Mouse (Mus musculus): ENCODE results near the gene Usf3. TPM values are rescaled to one million over a fixed set of nuclear protein-coding genes. Genes with fewer than 3 reads are reported as not detected.

Usf3 gene
- polyA plus RNA-seq, 1 experiment from 2014 or later: 6.6 TPM

DNA sequence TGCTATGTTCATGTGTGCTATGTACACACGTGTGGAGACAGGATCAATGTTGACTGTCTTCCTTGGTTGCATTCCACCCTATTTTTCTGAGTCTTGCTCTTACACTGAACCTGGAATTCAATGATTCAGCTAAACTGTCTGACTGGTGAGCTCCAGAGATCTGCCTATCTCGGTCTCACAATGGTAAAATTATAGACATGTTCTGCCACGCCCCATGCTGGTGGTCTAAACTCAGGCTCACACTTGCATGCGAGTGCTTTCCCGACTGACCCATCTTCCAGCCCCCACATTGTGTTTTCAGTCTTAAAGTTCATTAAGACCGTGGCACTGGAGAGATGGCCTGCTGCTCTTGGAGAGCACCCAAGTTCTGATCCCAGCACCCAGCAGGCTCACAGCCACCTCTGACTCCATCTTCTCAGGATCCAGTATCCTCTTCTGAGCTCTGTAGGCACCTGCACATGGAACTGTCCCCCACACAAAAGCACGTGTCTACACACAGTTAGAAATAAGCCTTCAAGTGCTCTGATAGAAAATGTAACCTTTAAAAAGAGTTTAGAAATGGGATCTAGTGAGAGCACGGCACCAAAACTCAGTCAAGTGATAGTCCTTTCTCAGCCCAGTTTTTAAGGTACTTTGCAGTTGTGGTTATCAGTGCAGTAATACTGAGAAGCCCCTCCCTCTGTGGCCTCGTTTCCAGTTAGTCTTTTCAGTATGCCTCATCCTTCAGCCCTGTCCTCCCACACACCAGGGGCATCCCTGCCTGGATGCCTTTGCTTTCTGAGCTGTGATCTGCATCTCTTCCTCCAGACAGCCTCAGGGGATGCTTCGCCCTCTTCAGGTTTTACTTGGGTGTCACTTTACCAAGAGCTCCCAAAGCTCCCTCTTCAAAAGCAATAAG lies 37.4 kb downstream of the Usf3 start:
- ATAC-seq (ENCODE audit: low FRiP score, low TSS enrichment): peak; percentile 89
- H3K4me3 ChIP-seq (ENCODE audit: low read length): no peak overlapping the region

DNA sequence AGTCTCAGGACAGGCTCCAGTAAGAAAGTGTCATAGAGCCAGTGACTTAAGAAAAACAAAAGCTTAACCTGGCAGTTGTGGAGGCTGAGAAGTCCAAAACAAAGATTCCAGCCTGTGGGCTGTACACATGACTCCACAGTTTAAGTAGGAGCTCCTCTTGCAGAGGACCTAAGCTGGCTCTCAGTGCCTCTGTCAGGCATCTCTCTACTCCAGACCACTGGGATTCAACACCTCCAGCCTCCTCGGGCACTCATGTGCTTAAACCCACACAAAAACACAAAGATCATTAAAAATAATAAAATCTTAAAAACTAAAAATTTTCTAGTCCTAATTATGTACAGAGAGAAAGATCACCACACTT lies 38.0 kb downstream of the Usf3 start:
- Histone ChIP-seq H3K27me3 (ENCODE audit: control insufficient read depth, insufficient read depth, low read length) (no peaks in the 10 kb centered on the region), H3K4me1 (ENCODE audit: control insufficient read depth, insufficient read depth, low read length) (no peaks in the 10 kb centered on the region), H3K9me3 (ENCODE audit: control insufficient read depth, low read length) (no peaks in the 10 kb centered on the region), H3K4me2 (replicated peaks; ENCODE audit: low read depth, low read length) (no peak overlapping the region), H3K27ac (ENCODE audit: low read depth, low read length) (no peak overlapping the region), H3K4me3 (ENCODE audit: low read length) (no peak overlapping the region), H3K9ac (ENCODE audit: low read depth, low read length) (no peak overlapping the region), H3K36me3 (ENCODE audit: control insufficient read depth, insufficient read depth, low read length) (peaks cover 42% of the 10 kb centered on the region)
- no peak; the same call in 1 of the 2 replicates for ATAC-seq (ENCODE audit: low FRiP score, low TSS enrichment)
- WGBS: 69% methylated on average over 1 of the region's 1 CpGs

More for the DNA sequence above, 37.4 kb downstream of the Usf3 start:
- no peak overlapping the region for H3K4me2 ChIP-seq (replicated peaks; ENCODE audit: low read depth, low read length)
- no peak overlapping the region for H3K27ac ChIP-seq (ENCODE audit: low read depth, low read length)
- peaks cover 47% of the 10 kb centered on the region for H3K36me3 ChIP-seq (ENCODE audit: control insufficient read depth, insufficient read depth, low read length)
- no peaks in the 10 kb centered on the region for H3K4me1 ChIP-seq (ENCODE audit: control insufficient read depth, insufficient read depth, low read length)
- 68% methylated on average over 10 of the region's 10 CpGs for WGBS
- H3K9me3 ChIP-seq (ENCODE audit: control insufficient read depth, low read length): no peaks in the 10 kb centered on the region
- no peak overlapping the region for H3K9ac ChIP-seq (ENCODE audit: low read depth, low read length)
- H3K27me3 ChIP-seq (ENCODE audit: control insufficient read depth, insufficient read depth, low read length): no peaks in the 10 kb centered on the region

DNA sequence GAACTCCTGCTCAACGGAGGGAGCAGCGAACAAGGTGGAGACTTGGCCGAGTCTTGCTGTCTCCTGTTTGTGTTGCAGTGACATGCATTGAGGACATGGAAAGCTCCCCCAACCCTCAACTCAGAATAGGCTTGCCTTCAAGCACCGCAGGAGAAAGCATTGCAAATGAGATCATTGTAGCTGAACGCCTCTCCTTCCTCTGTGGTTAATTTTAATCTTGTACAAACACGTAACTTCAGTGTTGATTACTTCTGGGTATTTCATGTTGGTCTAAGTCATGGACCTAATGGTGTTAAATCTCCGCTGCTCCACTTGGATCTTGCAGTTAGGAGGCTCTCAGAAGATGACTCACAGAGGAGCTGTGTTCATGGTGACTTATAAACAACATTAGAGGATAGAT lies 39.7 kb downstream of the Usf3 start:
- Histone ChIP-seq H3K9me3 (ENCODE audit: control insufficient read depth, low read length) (no peaks in the 10 kb centered on the region), H3K27ac (ENCODE audit: low read depth, low read length) (no peak overlapping the region), H3K27me3 (ENCODE audit: control insufficient read depth, insufficient read depth, low read length) (no peaks in the 10 kb centered on the region), H3K4me2 (replicated peaks; ENCODE audit: low read depth, low read length) (no peak overlapping the region), H3K36me3 (ENCODE audit: control insufficient read depth, insufficient read depth, low read length) (peaks cover 52% of the 10 kb centered on the region), H3K4me3 (ENCODE audit: low read length) (no peak overlapping the region), H3K4me1 (ENCODE audit: control insufficient read depth, insufficient read depth, low read length) (no peaks in the 10 kb centered on the region), H3K9ac (ENCODE audit: low read depth, low read length) (no peak overlapping the region)
- 94% methylated on average over 7 of the region's 7 CpGs for WGBS
- ATAC-seq (ENCODE audit: low FRiP score, low TSS enrichment): no peak

DNA sequence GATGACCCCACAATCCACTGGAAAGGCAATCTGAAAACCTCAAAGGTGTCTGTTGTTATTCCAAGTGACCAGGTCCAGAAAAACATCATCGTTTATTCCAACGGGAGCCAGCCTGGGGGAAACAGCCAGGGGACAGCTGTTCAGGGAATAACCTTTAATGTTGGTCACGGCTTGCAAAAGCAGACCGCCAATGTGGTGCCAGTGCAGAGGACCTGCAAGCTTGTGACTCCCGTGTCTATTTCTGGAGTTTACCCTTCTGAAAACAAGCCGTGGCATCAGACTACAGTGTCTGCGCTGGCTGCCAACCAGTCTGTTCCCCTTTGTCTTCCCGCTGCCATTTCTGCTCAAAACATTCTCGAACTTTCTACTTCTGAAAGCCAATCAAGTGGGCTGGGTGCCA lies 42.5 kb downstream of the Usf3 start:
- H3K4me3 ChIP-seq (ENCODE audit: low read length): no peak overlapping the region
- peaks cover 65% of the 10 kb centered on the region for H3K36me3 ChIP-seq (ENCODE audit: control insufficient read depth, insufficient read depth, low read length)
- H3K9me3 ChIP-seq (ENCODE audit: control insufficient read depth, low read length): no peaks in the 10 kb centered on the region
- no peak overlapping the region for H3K9ac ChIP-seq (ENCODE audit: low read depth, low read length)
- H3K27ac ChIP-seq (ENCODE audit: low read depth, low read length): no peak overlapping the region
- WGBS: 94% methylated on average over 9 of the region's 9 CpGs
- H3K27me3 ChIP-seq (ENCODE audit: control insufficient read depth, insufficient read depth, low read length): no peaks in the 10 kb centered on the region
- no peak overlapping the region for H3K4me2 ChIP-seq (replicated peaks; ENCODE audit: low read depth, low read length)
- ATAC-seq (ENCODE audit: low FRiP score, low TSS enrichment): no peak
- H3K4me1 ChIP-seq (ENCODE audit: control insufficient read depth, insufficient read depth, low read length): no peaks in the 10 kb centered on the region

DNA sequence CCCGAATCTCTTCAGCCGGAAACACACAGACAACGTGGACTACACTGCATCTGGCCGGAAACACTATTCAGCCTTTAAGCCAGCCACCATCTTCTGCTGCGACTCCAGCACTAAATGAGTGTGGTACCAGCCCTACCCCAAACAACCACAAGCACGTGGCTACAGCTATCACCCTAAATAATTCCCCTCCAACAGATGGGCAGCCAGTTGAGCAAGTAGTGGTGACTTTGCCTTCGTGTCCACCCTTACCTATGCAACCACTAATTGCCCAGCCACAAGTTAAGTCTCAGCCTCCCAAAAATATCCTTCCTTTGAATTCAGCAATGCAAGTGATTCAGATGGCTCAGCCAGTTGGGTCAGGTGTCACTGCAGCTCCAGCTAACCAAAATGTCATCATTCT lies 43.4 kb downstream of the Usf3 start:
- Histone ChIP-seq H3K4me1 (ENCODE audit: control insufficient read depth, insufficient read depth, low read length) (no peaks in the 10 kb centered on the region), H3K27ac (ENCODE audit: low read depth, low read length) (no peak overlapping the region), H3K4me3 (ENCODE audit: low read length) (no peak overlapping the region), H3K27me3 (ENCODE audit: control insufficient read depth, insufficient read depth, low read length) (no peaks in the 10 kb centered on the region), H3K36me3 (ENCODE audit: control insufficient read depth, insufficient read depth, low read length) (peaks cover 66% of the 10 kb centered on the region), H3K4me2 (replicated peaks; ENCODE audit: low read depth, low read length) (no peak overlapping the region), H3K9me3 (ENCODE audit: control insufficient read depth, low read length) (no peaks in the 10 kb centered on the region), H3K9ac (ENCODE audit: low read depth, low read length) (no peak overlapping the region)
- ATAC-seq (ENCODE audit: low FRiP score, low TSS enrichment): no peak
- 94% methylated on average over 7 of the region's 7 CpGs for WGBS

DNA sequence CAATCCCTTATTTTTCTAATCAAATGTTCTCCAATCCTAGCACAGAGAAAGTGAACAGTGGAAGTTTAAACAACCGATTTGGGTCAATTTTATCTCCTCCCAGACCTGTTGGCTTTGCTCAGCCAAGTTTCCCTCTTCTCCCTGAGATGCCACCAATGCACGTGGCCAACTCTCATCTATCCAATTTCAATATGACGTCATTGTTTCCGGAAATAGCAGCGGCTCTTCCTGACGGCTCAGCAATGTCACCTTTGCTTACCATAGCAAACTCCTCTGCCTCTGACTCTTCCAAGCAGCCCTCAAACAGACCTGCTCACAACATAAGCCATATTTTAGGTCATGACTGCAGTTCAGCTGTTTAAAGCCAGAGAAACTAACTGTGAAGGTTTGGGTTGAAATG lies 48.4 kb downstream of the Usf3 start:
- ATAC-seq (ENCODE audit: low FRiP score, low TSS enrichment): no peak
- Histone ChIP-seq H3K9ac (ENCODE audit: low read depth, low read length) (no peak overlapping the region), H3K27me3 (ENCODE audit: control insufficient read depth, insufficient read depth, low read length) (no peaks in the 10 kb centered on the region), H3K4me1 (ENCODE audit: control insufficient read depth, insufficient read depth, low read length) (no peaks in the 10 kb centered on the region), H3K9me3 (ENCODE audit: control insufficient read depth, low read length) (no peaks in the 10 kb centered on the region), H3K4me3 (ENCODE audit: low read length) (no peak overlapping the region), H3K4me2 (replicated peaks; ENCODE audit: low read depth, low read length) (no peak overlapping the region), H3K27ac (ENCODE audit: low read depth, low read length) (no peak overlapping the region), H3K36me3 (ENCODE audit: control insufficient read depth, insufficient read depth, low read length) (peaks cover 36% of the 10 kb centered on the region)
- WGBS: 82% methylated on average over 6 of the region's 6 CpGs

DNA sequence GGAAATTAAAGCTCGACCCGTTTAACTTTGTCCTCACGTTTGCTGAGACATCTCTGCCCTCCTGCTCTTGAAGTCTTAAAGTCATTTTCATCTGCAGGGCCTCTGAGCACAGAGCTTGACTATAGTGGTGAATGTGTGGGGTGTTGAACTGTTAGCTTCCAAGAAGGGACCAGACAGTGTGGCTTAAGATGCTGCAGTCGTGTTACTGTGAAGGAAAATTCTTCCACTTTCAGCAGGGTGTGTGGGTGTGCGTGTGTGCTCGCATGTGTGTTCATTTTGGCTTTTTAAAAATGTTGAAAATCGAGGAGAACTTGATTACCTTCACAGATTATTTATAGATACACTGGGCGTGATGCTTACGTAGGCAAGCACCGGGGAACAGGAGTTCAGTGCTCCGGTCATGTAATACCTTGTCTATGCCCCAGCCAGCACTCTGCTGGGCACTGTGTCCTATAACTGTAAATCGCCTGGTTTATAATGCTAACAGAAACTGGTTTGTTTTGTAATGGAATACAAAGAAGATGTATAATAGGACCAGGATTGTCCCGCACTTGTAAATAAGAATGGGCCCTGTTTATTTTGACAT lies 53.8 kb downstream of the Usf3 start:
- H3K9me3 ChIP-seq (ENCODE audit: control insufficient read depth, low read length): no peaks in the 10 kb centered on the region
- no peak overlapping the region for H3K4me2 ChIP-seq (replicated peaks; ENCODE audit: low read depth, low read length)
- no peak overlapping the region for H3K27ac ChIP-seq (ENCODE audit: low read depth, low read length)
- no peak overlapping the region for H3K9ac ChIP-seq (ENCODE audit: low read depth, low read length)
- H3K36me3 ChIP-seq (ENCODE audit: control insufficient read depth, insufficient read depth, low read length): no peaks in the 10 kb centered on the region
- no peak overlapping the region for H3K4me3 ChIP-seq (ENCODE audit: low read length)
- ATAC-seq (ENCODE audit: low FRiP score, low TSS enrichment): no peak
- 84% methylated on average over 13 of the region's 13 CpGs for WGBS
- no peaks in the 10 kb centered on the region for H3K4me1 ChIP-seq (ENCODE audit: control insufficient read depth, insufficient read depth, low read length)
- no peaks in the 10 kb centered on the region for H3K27me3 ChIP-seq (ENCODE audit: control insufficient read depth, insufficient read depth, low read length)

DNA sequence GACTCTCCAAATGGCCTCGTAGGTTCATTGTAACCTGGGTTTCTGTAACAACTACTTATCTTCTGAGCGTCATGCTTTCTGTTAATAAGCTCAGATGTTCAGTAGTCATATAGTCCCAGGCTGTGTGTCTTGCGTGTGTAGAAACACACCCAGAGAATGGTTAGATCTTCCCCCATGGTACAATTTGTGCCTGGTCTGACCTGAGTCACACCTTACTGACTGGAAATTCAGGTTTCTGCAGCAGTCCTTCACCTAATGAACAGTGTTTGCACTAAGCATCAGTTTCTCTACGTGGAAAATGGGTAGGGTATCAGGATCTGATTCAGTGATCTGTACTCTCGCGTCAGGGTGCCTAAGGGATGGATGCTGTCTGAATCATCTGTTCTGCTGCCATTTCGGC lies 60.0 kb downstream of the Usf3 start:
- Histone ChIP-seq H3K4me3 (ENCODE audit: low read length) (no peak overlapping the region), H3K9me3 (ENCODE audit: control insufficient read depth, low read length) (no peaks in the 10 kb centered on the region), H3K9ac (ENCODE audit: low read depth, low read length) (no peak overlapping the region), H3K4me1 (ENCODE audit: control insufficient read depth, insufficient read depth, low read length) (no peaks in the 10 kb centered on the region), H3K27me3 (ENCODE audit: control insufficient read depth, insufficient read depth, low read length) (no peaks in the 10 kb centered on the region), H3K36me3 (ENCODE audit: control insufficient read depth, insufficient read depth, low read length) (no peaks in the 10 kb centered on the region), H3K4me2 (replicated peaks; ENCODE audit: low read depth, low read length) (no peak overlapping the region), H3K27ac (ENCODE audit: low read depth, low read length) (no peak overlapping the region)
- no peak for ATAC-seq (ENCODE audit: low FRiP score, low TSS enrichment)
- 86% methylated on average over 7 of the region's 7 CpGs for WGBS

DNA sequence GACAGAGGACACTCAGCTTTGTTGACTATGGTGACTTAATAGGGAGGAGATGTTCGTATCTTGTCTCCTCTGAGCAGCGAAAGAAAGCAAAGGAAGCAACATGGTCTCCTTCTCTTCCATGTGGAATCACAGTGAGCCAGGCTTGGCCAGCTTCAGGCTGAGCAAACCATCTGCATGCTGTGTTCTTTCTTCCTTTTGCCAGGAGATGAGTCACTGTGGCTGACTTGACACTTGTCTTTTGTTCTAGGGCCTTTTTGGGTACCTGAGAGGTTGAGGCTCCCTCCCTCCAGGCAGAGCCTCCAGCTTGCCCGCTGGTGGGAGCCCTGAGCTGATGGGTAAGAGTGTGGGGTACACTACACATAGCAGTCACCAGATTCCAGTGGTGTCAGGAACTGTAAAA lies 64.8 kb downstream of the Usf3 start:
- Histone ChIP-seq H3K9me3 (ENCODE audit: control insufficient read depth, low read length) (no peaks in the 10 kb centered on the region), H3K4me2 (replicated peaks; ENCODE audit: low read depth, low read length) (no peak overlapping the region), H3K27ac (ENCODE audit: low read depth, low read length) (no peak overlapping the region), H3K4me1 (ENCODE audit: control insufficient read depth, insufficient read depth, low read length) (no peaks in the 10 kb centered on the region), H3K4me3 (ENCODE audit: low read length) (no peak overlapping the region), H3K36me3 (ENCODE audit: control insufficient read depth, insufficient read depth, low read length) (no peaks in the 10 kb centered on the region), H3K27me3 (ENCODE audit: control insufficient read depth, insufficient read depth, low read length) (no peaks in the 10 kb centered on the region), H3K9ac (ENCODE audit: low read depth, low read length) (no peak overlapping the region)
- WGBS: 82% methylated on average over 3 of the region's 3 CpGs
- no peak for ATAC-seq (ENCODE audit: low FRiP score, low TSS enrichment)

Measured in kidney, embryonic 14.5 days (tissue).